Mouse (Mus musculus): ENCODE results near the gene Muc3. TPM values are rescaled to one million over a fixed set of nuclear protein-coding genes. Genes with fewer than 3 reads are reported as not detected.

Muc3 gene
- polyA plus RNA-seq, 1 experiment: not detected

DNA sequence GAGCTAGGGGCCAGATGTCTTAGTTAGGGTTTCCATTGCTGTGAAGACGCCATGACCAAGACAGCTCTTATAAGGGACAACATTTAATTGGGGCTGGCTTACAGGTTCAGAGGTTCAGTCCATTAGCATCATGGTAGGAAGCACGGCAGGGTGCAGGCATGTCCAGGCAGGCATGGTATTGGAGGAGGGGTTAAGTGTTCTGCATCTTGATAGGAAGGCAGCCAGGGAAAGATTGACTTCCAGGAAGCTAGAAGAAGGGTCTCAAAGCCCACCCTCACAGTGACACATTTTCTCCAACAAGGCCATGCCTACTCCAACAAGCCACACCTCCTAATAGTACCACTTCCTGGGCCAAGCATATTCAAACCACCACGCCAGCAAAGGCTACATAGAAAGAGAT, 63.4 kb downstream of the Muc3 start:
- Histone ChIP-seq H3K4me1 (ENCODE audit: control insufficient read depth, insufficient read depth, low read length) (no peaks in the 10 kb centered on the region), H3K4me3 (ENCODE audit: insufficient read depth, low read length) (no peak overlapping the region), H3K27ac (ENCODE audit: insufficient read depth, low read length) (no peak overlapping the region)
- no peak for TF ChIP-seq CTCF (IDR thresholded peaks at IDR 0.05; ENCODE audit: extremely low read depth, insufficient read depth, low read length)
- TF ChIP-seq POLR2A (IDR thresholded peaks at IDR 0.05; ENCODE audit: extremely low read depth, insufficient read depth, low read length): no peak

DNA sequence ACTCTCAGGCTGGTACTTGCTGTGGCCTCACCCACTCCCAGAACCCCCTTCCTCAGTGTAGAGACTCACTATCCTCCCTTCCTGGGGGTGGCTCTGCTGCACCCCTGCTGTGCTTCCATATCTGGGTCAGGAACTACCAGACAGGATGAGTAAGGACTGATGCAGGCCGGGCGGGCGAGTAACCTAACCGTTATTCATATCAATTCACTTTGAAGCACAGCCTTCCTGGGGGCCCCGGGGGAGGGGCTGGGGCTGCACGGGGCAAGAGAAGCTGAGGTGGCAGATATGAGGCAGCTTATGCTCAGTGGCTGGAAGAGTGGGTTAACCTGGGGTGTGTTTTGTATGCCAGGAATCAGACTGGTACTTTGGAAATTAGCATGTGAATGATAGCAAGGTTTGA, 64.1 kb downstream of the Muc3 start:
- Histone ChIP-seq H3K4me1 (ENCODE audit: control insufficient read depth, insufficient read depth, low read length) (no peaks in the 10 kb centered on the region), H3K4me3 (ENCODE audit: insufficient read depth, low read length) (no peak overlapping the region), H3K27ac (ENCODE audit: insufficient read depth, low read length) (no peak overlapping the region)
- TF ChIP-seq POLR2A (IDR thresholded peaks at IDR 0.05; ENCODE audit: extremely low read depth, insufficient read depth, low read length) (no peak), CTCF (IDR thresholded peaks at IDR 0.05; ENCODE audit: extremely low read depth, insufficient read depth, low read length) (no peak)

Other genes starting within 250 kb of the Muc3 start
- 79.9 and 82.6 TPM in 2 replicates for gene Ift22, start 241.2 kb downstream of the Muc3 start, polyA plus RNA-seq (2012; rRNA removed)
- gene Fis1, start 196.0 kb downstream of the Muc3 start, polyA plus RNA-seq (2012; rRNA removed): 416 and 433 TPM in 2 replicates
- gene Cldn15, start 182.7 kb downstream of the Muc3 start, polyA plus RNA-seq (2012; rRNA removed): 0.21 and 0.33 TPM in 2 replicates
- 34.5 and 36.6 TPM in 2 replicates for gene Plod3, start 162.3 kb downstream of the Muc3 start, polyA plus RNA-seq (2012; rRNA removed)
- 94.7 and 96.2 TPM in 2 replicates for gene Znhit1, start 161.3 kb downstream of the Muc3 start, polyA plus RNA-seq (2012; rRNA removed)
- gene Vgf, start 122.9 kb downstream of the Muc3 start, polyA plus RNA-seq (2012; rRNA removed): 158 and 168 TPM in 2 replicates
- 311 and 334 TPM in 2 replicates for gene Ap1s1, start 103.2 kb downstream of the Muc3 start, polyA plus RNA-seq (2012; rRNA removed)
- 0.49 and 0.54 TPM in 2 replicates for gene Serpine1, start 77.1 kb downstream of the Muc3 start, polyA plus RNA-seq (2012; rRNA removed)
- 1.8 and 1.9 TPM in 2 replicates for gene Trim56, start 33.1 kb downstream of the Muc3 start, polyA plus RNA-seq (2012; rRNA removed)
- gene Muc3a, start 63.1 kb upstream of the Muc3 start, polyA plus RNA-seq (2012; rRNA removed): 26.9 and 28.3 TPM in 2 replicates
- gene Ache, start 138.2 kb upstream of the Muc3 start, polyA plus RNA-seq (2012; rRNA removed): 57.9 and 62.3 TPM in 2 replicates
- 13.3 and 14.1 TPM in 2 replicates for gene Ufsp1, start 145.3 kb upstream of the Muc3 start, polyA plus RNA-seq (2012; rRNA removed)
- gene Srrt, start 158.4 kb upstream of the Muc3 start, polyA plus RNA-seq (2012; rRNA removed): 226 and 239 TPM in 2 replicates
- gene Trip6, start 165.1 kb upstream of the Muc3 start, polyA plus RNA-seq (2012; rRNA removed): 8.4 and 8.8 TPM in 2 replicates
- gene Slc12a9, start 184.3 kb upstream of the Muc3 start, polyA plus RNA-seq (2012; rRNA removed): 34.0 and 35.2 TPM in 2 replicates
- 5.8 and 5.9 TPM in 2 replicates for gene Ephb4, start 200.8 kb upstream of the Muc3 start, polyA plus RNA-seq (2012; rRNA removed)